Mouse (Mus musculus): ENCODE measurements around the gene Ybx1.

Gene Ybx1

GRCm38 (mm10) chr4:119233256-119233901 is 61.0 kb downstream of the Ybx1 start:
- DNase-seq (ENCODE audit: low spot score) = no peak

GRCm38 (mm10) chr4:119232410-119233255 is 61.8 kb downstream of the Ybx1 start, which contains the start of the genes AU022252 and P3h1:
Gene AU022252 (minus strand): TSS chr4:119232712.
Gene P3h1 (plus strand): TSS chr4:119232915.
- peak; percentile 97 for DNase-seq (ENCODE audit: low spot score)

All from spleen, adult 12 weeks (tissue).